Mouse (Mus musculus): ENCODE results near the gene Gm5868. TPM values are rescaled to one million over a fixed set of nuclear protein-coding genes. Genes with fewer than 3 reads are reported as not detected.
"Not testable (repeated sequence)": the region's sequence is repeated elsewhere in the genome, so short reads cannot be mapped to it uniquely, and the experiment has no call there.

The Gm5868 gene
- 1.2 and 3.3 TPM in 2 replicates for polyA plus RNA-seq (2015; fragmentation: Nextera tagmentation; extraction: Ambion mirVana)

GRCm38 (mm10) chr5:72587192-72587681 is at the start of gene Gm5868:
Gene Gm5868 (minus strand): TSS chr5:72587551.
- ATAC-seq = peak; percentile 82
- Histone ChIP-seq H3K27ac (ENCODE audit: low read length) (no peak within 1 kb of the TSS), H3K9me3 (ENCODE audit: control insufficient read depth, low read length) (no peaks in the 10 kb centered on the region), H3K4me2 (ENCODE audit: low read length) (peak within 1 kb of the TSS; percentile 65), H3K9ac (replicated peaks; ENCODE audit: low read depth, low read length) (peak within 1 kb of the TSS; percentile 52), H3K36me3 (ENCODE audit: control insufficient read depth, insufficient read depth) (no peaks in the 10 kb centered on the region), H3K27me3 (replicated peaks; ENCODE audit: control insufficient read depth, insufficient read depth, low read length) (no peaks in the 10 kb centered on the region), H3K4me1 (replicated peaks; ENCODE audit: control insufficient read depth, insufficient read depth, low read length) (0 out of 2 replicates have a peak, but pooled peaks cover 5% of the 10 kb centered on the region), H3K4me3 (replicated peaks; ENCODE audit: low read length) (peak within 1 kb of the TSS; percentile 40)
- WGBS = 2% methylated on average over 29 of the region's 38 CpGs

DNA sequence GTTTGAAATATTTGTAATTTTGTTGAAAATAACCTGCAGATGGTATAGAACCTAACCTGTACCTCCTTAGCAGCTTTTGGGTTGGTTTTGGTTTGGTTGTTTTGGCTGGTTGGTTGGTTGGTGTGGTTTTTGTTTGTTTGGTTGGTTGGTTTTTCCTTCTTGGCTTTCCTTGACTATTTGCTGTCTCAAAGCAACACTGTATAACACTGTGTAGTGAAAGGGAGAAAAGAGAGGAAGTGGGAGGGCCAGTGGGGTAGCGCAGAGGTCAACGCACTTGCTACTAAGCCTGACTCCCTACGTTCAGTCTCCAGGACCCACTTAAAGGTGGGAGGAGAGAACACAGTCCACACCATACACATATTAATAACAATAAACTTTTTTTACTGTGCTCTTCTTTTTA is 49.2 kb upstream of the Gm5868 start:
- Histone ChIP-seq H3K36me3 (ENCODE audit: control insufficient read depth, insufficient read depth) (no peaks in the 10 kb centered on the region), H3K27ac (ENCODE audit: low read length) (no peak overlapping the region), H3K9me3 (ENCODE audit: control insufficient read depth, low read length) (no peaks in the 10 kb centered on the region), H3K4me3 (replicated peaks; ENCODE audit: low read length) (no peak overlapping the region), H3K27me3 (replicated peaks; ENCODE audit: control insufficient read depth, insufficient read depth, low read length) (no peaks in the 10 kb centered on the region), H3K9ac (replicated peaks; ENCODE audit: low read depth, low read length) (no peak overlapping the region), H3K4me2 (ENCODE audit: low read length) (no peak overlapping the region), H3K4me1 (replicated peaks; ENCODE audit: control insufficient read depth, insufficient read depth, low read length) (no peaks in the 10 kb centered on the region)
- no peak for ATAC-seq
- 94% methylated on average over 3 of the region's 3 CpGs for WGBS

- no peaks in the 10 kb centered on the region for H3K9me3 ChIP-seq (ENCODE audit: control insufficient read depth, low read length)
- no peak for ATAC-seq
- H3K36me3 ChIP-seq (ENCODE audit: control insufficient read depth, insufficient read depth) = no peaks in the 10 kb centered on the region
- H3K27ac ChIP-seq (ENCODE audit: low read length) = no peak overlapping the region
- no peaks in the 10 kb centered on the region for H3K4me1 ChIP-seq (replicated peaks; ENCODE audit: control insufficient read depth, insufficient read depth, low read length)
- H3K4me2 ChIP-seq (ENCODE audit: low read length) = no peak overlapping the region
- WGBS = 64% methylated on average over 3 of the region's 3 CpGs
- no peaks in the 10 kb centered on the region for H3K27me3 ChIP-seq (replicated peaks; ENCODE audit: control insufficient read depth, insufficient read depth, low read length)
- H3K9ac ChIP-seq (replicated peaks; ENCODE audit: low read depth, low read length) = no peak overlapping the region
- no peak overlapping the region for H3K4me3 ChIP-seq (replicated peaks; ENCODE audit: low read length)
Measured at GRCm38 (mm10) chr5:72636122-72636521, 48.8 kb upstream of the Gm5868 start.

GRCm38 (mm10) chr5:72634791-72635271 is 47.5 kb upstream of the Gm5868 start:
- no peaks in the 10 kb centered on the region for H3K9me3 ChIP-seq (ENCODE audit: control insufficient read depth, low read length)
- H3K9ac ChIP-seq (replicated peaks; ENCODE audit: low read depth, low read length) = no peak overlapping the region
- H3K4me2 ChIP-seq (ENCODE audit: low read length) = no peak overlapping the region
- no peak overlapping the region for H3K4me3 ChIP-seq (replicated peaks; ENCODE audit: low read length)
- WGBS = 89% methylated on average over 9 of the region's 9 CpGs
- no peak for ATAC-seq
- H3K27ac ChIP-seq (ENCODE audit: low read length) = no peak overlapping the region
- no peaks in the 10 kb centered on the region for H3K27me3 ChIP-seq (replicated peaks; ENCODE audit: control insufficient read depth, insufficient read depth, low read length)
- H3K4me1 ChIP-seq (replicated peaks; ENCODE audit: control insufficient read depth, insufficient read depth, low read length) = no peaks in the 10 kb centered on the region
- H3K36me3 ChIP-seq (ENCODE audit: control insufficient read depth, insufficient read depth) = no peaks in the 10 kb centered on the region

DNA sequence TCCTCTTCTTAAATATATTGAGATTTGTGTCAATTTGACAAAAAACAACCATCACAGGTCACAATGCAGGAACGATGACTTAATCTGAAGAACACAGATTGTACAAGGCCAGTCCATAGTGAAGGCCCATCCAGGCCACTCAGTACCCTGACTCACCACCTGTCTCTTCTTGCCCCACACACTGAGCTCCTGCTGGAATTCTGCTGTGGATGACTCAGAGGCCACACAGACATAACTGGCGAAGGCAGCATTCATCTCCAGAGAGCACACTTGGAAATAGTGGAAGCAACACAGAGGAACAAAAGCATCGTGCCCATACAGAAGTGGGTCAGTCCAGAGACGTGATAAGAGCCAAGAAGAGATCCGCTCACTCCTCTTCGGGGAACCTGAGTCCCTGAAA is 42.7 kb upstream of the Gm5868 start:
- H3K36me3 ChIP-seq (ENCODE audit: control insufficient read depth, insufficient read depth) = no peaks in the 10 kb centered on the region
- no peak overlapping the region for H3K9ac ChIP-seq (replicated peaks; ENCODE audit: low read depth, low read length)
- H3K4me3 ChIP-seq (replicated peaks; ENCODE audit: low read length) = no peak overlapping the region
- no peak for ATAC-seq
- no peak overlapping the region for H3K4me2 ChIP-seq (ENCODE audit: low read length)
- H3K27me3 ChIP-seq (replicated peaks; ENCODE audit: control insufficient read depth, insufficient read depth, low read length) = no peaks in the 10 kb centered on the region
- H3K27ac ChIP-seq (ENCODE audit: low read length) = no peak overlapping the region
- no peaks in the 10 kb centered on the region for H3K9me3 ChIP-seq (ENCODE audit: control insufficient read depth, low read length)
- no peaks in the 10 kb centered on the region for H3K4me1 ChIP-seq (replicated peaks; ENCODE audit: control insufficient read depth, insufficient read depth, low read length)
- 90% methylated on average over 6 of the region's 6 CpGs for WGBS

DNA sequence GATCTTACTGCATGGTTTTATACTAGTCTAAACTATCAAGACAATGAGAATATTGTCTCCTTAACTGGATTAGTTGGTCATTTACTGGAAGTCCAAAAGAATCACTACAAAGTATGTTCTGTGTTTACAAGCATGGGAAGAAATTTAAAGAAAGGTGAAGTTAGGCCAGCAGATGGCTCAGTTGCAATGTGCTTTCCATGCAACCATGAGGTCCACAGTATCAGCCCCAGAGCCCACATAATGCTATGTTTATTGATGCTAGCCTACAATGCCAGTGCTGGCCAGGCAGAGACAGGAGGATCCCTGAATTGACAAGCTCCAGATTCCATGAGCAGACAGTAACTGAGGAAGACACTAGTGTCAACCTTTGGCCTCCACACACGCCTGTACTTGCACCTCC is 33.7 kb upstream of the Gm5868 start:
- Histone ChIP-seq H3K9ac (replicated peaks; ENCODE audit: low read depth, low read length) (no peak overlapping the region), H3K36me3 (ENCODE audit: control insufficient read depth, insufficient read depth) (no peaks in the 10 kb centered on the region), H3K4me2 (ENCODE audit: low read length) (no peak overlapping the region), H3K4me3 (replicated peaks; ENCODE audit: low read length) (no peak overlapping the region), H3K4me1 (replicated peaks; ENCODE audit: control insufficient read depth, insufficient read depth, low read length) (no peaks in the 10 kb centered on the region), H3K9me3 (ENCODE audit: control insufficient read depth, low read length) (no peaks in the 10 kb centered on the region), H3K27ac (ENCODE audit: low read length) (no peak overlapping the region), H3K27me3 (replicated peaks; ENCODE audit: control insufficient read depth, insufficient read depth, low read length) (no peaks in the 10 kb centered on the region)
- ATAC-seq = no peak
- 92% methylated on average over 1 of the region's 1 CpGs for WGBS

DNA sequence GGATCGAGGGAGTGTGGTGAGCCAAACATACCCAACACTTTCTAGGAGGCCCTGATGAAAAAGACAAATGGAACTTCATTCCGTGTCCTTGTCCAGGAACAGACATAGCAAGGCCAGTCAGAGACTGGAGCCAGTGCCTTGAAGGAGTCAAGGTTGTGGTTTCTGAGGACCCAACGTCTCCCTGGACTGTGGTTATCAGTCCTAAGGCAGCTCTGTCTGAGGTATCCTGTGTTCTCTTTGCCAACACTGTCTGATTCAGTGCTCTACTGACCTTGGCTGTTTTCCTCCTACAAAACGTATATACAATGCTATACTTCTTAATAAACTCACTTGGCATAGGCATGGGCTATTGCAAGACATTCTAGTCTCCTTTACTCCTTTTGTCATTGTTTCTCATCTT is 30.1 kb upstream of the Gm5868 start:
- H3K27ac ChIP-seq (ENCODE audit: low read length) = no peak overlapping the region
- H3K4me2 ChIP-seq (ENCODE audit: low read length) = no peak overlapping the region
- no peak for ATAC-seq
- WGBS = 84% methylated on average over 4 of the region's 4 CpGs
- H3K4me3 ChIP-seq (replicated peaks; ENCODE audit: low read length) = no peak overlapping the region
- H3K4me1 ChIP-seq (replicated peaks; ENCODE audit: control insufficient read depth, insufficient read depth, low read length) = no peaks in the 10 kb centered on the region
- no peaks in the 10 kb centered on the region for H3K27me3 ChIP-seq (replicated peaks; ENCODE audit: control insufficient read depth, insufficient read depth, low read length)
- H3K36me3 ChIP-seq (ENCODE audit: control insufficient read depth, insufficient read depth) = no peaks in the 10 kb centered on the region
- H3K9ac ChIP-seq (replicated peaks; ENCODE audit: low read depth, low read length) = no peak overlapping the region
- H3K9me3 ChIP-seq (ENCODE audit: control insufficient read depth, low read length) = no peaks in the 10 kb centered on the region

- H3K27me3 ChIP-seq (replicated peaks; ENCODE audit: control insufficient read depth, insufficient read depth, low read length) = no peaks in the 10 kb centered on the region
- no peak overlapping the region for H3K9ac ChIP-seq (replicated peaks; ENCODE audit: low read depth, low read length)
- ATAC-seq = no peak
- H3K4me1 ChIP-seq (replicated peaks; ENCODE audit: control insufficient read depth, insufficient read depth, low read length) = no peaks in the 10 kb centered on the region
- H3K9me3 ChIP-seq (ENCODE audit: control insufficient read depth, low read length) = no peaks in the 10 kb centered on the region
- 89% methylated on average over 4 of the region's 4 CpGs for WGBS
- H3K4me2 ChIP-seq (ENCODE audit: low read length) = no peak overlapping the region
- H3K27ac ChIP-seq (ENCODE audit: low read length) = no peak overlapping the region
- no peak overlapping the region for H3K4me3 ChIP-seq (replicated peaks; ENCODE audit: low read length)
- H3K36me3 ChIP-seq (ENCODE audit: control insufficient read depth, insufficient read depth) = no peaks in the 10 kb centered on the region
Measured at GRCm38 (mm10) chr5:72603138-72603537, 15.8 kb upstream of the Gm5868 start.

DNA sequence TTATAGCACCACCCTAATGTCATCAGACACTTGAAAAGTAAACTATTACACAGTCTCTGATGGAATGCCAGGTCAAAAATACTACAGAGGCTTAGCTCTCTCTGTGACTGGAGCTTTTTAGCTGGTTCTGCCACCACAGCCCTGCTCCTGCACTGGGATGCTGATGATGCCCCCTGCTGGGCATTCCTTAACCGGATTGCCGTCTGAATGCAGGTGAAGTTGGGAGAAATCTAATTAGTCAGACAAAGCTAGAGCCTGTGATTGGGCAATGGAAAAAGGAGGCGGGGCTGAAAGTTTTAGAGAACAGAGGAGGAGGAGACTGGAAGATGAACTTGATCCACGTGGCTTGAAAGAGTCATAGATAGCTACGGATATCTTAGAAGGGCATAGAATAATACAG is 13.7 kb upstream of the Gm5868 start:
- no peak overlapping the region for H3K4me3 ChIP-seq (replicated peaks; ENCODE audit: low read length)
- H3K4me2 ChIP-seq (ENCODE audit: low read length) = no peak overlapping the region
- H3K36me3 ChIP-seq (ENCODE audit: control insufficient read depth, insufficient read depth) = no peaks in the 10 kb centered on the region
- ATAC-seq = no peak
- no peak overlapping the region for H3K9ac ChIP-seq (replicated peaks; ENCODE audit: low read depth, low read length)
- H3K4me1 ChIP-seq (replicated peaks; ENCODE audit: control insufficient read depth, insufficient read depth, low read length) = no peaks in the 10 kb centered on the region
- no peak overlapping the region for H3K27ac ChIP-seq (ENCODE audit: low read length)
- WGBS = 9% methylated on average over 5 of the region's 5 CpGs
- H3K9me3 ChIP-seq (ENCODE audit: control insufficient read depth, low read length) = no peaks in the 10 kb centered on the region
- H3K27me3 ChIP-seq (replicated peaks; ENCODE audit: control insufficient read depth, insufficient read depth, low read length) = no peaks in the 10 kb centered on the region

DNA sequence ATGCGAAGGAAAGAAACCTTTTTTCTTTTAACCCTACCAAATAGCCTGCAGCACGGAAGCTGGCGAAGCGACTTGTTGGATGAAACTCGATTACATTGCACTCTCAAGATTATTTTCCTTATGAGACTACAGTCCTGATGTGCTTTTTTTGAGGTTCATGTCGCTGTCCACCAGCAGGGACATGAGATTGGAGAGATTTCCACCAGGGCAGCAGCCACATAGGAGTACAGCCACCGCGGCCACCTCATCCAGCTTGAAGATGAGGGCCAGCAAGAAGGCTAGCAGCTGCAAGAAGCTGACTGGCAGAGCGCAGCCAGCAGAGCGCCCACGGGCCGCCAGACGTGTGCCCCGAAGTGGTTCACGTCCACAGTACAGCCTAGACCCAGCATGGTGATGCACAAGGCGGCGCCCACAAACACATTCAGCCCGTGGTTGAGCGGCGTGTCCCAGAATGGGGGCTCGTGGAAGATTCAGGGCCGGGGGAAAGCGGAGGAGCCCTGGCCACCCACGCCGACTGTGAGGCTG is 622 bp downstream of the Gm5868 start:
- peak; percentile 52 for ATAC-seq
- Histone ChIP-seq H3K4me2 (ENCODE audit: low read length) (peak overlapping the region; percentile 65), H3K4me3 (replicated peaks; ENCODE audit: low read length) (peak overlapping the region; percentile 40)
- WGBS = 44% methylated on average over 25 of the region's 25 CpGs
- H3K9ac ChIP-seq (replicated peaks; ENCODE audit: low read depth, low read length); H3K9me3 ChIP-seq (ENCODE audit: control insufficient read depth, low read length); H3K4me1 ChIP-seq (replicated peaks; ENCODE audit: control insufficient read depth, insufficient read depth, low read length); H3K36me3 ChIP-seq (ENCODE audit: control insufficient read depth, insufficient read depth); H3K27ac ChIP-seq (ENCODE audit: low read length); H3K27me3 ChIP-seq (replicated peaks; ENCODE audit: control insufficient read depth, insufficient read depth, low read length): not testable (repeated sequence)
